Mouse (Mus musculus) gastrocnemius, adult 18-20 months (tissue): ENCODE measurements around the gene Gm5157. TPM values are rescaled to one million over a fixed set of nuclear protein-coding genes. Genes with fewer than 3 reads are reported as not detected.
"Not testable (repeated sequence)": the region's sequence is repeated elsewhere in the genome, so short reads cannot be mapped to it uniquely, and the experiment has no call there.

Experiments
- DNase-seq: peaks from one replicate; pipeline ENCODE4 v3.0.0; 2021; ENCODE audit warnings: low spot score
- long read RNA-seq, 2 experiments: library from polyadenylated mRNA; stranded (forward); transcript quantifications; one replicate each; pipeline ENCODE4 v2.0.0; 2021
- total RNA-seq, 2 experiments: library from RNA; stranded (reverse); gene quantifications; 2 replicates each; pipeline ENCODE4 v1.2.3; 2021

The Gm5157 gene
- not detected for total RNA-seq
- long read RNA-seq, experiment 1, result 0 reads
- long read RNA-seq, experiment 2, result 0 reads

DNA sequence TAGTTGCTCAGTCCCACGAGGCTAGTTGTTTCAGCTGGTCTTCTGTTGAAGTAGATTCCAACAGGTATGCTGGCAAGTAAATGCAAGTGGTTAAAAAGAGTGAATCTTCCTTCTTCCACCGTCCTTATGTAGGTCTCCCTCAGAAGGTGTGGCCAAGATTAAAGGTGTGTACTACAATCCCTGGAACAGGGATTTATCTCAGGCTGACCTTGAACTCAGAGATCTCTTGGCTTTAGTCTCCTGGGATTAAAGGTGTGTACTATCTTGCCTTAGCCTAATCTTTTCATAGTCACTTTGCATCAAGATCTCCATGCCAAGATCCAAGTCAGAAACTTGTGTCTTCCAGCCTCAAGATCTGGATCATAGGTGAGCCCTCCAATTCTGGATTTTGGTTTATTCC, at the start of gene Gm5157:
Gene Gm5157 (minus strand): TSS at position 101 of the 400 bp plus-strand sequence.
- DNase-seq, result not testable (repeated sequence)

DNA sequence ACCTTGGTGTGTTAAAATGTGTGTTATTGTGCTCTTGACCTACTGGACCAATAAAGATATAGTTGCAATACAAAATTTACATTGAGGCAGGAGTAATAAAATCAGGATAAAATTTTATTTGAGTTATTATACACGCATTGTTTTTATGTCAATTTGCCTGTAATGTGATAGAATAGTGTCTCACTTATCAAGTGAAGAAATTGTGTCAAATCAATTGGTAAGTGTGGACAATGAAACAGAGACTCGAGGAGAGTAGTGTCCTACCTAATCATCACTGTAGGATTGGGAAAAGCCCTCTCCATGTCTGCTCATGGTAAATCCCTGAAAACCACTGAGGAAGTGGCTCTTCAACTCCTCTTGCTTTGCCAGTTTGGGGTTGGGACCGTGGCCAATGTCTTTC, 28.3 kb downstream of the Gm5157 start, which contains the start of gene Vmn1r123:
Gene Vmn1r123 (plus strand): TSS at position 301 of the 400 bp plus-strand sequence.
- not testable (repeated sequence) for DNase-seq

Other genes with a start within 250 kb of the Gm5157 start
- not detected for gene Vmn1r119, start 178.0 kb downstream of the Gm5157 start, total RNA-seq
- not detected for gene Vmn1r120, start 136.6 kb downstream of the Gm5157 start, total RNA-seq
- not detected for gene Vmn1r121, start 91.9 kb downstream of the Gm5157 start, total RNA-seq
- gene Vmn1r122, start 56.3 kb downstream of the Gm5157 start, total RNA-seq, result not detected
- gene Vmn1r123, start 28.2 kb downstream of the Gm5157 start, total RNA-seq, result not detected
- not detected for gene Vmn1r124, start 70.2 kb upstream of the Gm5157 start, total RNA-seq
- gene Vmn1r125, start 81.8 kb upstream of the Gm5157 start, total RNA-seq, result not detected
- gene Vmn1r126, start 111.0 kb upstream of the Gm5157 start, total RNA-seq, result not detected
- not detected for gene Vmn1r127, start 129.4 kb upstream of the Gm5157 start, total RNA-seq
- gene Vmn1r128, start 158.9 kb upstream of the Gm5157 start, total RNA-seq, result not detected
- gene Vmn1r129, start 170.9 kb upstream of the Gm5157 start, total RNA-seq, result not detected
- gene Gm6882, start 242.3 kb upstream of the Gm5157 start, total RNA-seq, result not detected